Mouse (Mus musculus): ENCODE measurements around the gene Galnt18. TPM values are rescaled to one million over a fixed set of nuclear protein-coding genes. Genes with fewer than 3 reads are reported as not detected.

Galnt18 gene
- polyA plus RNA-seq, 1 experiment from 2014 or later, result 7.8 TPM

- peaks cover 11% of the 10 kb centered on the region; the same call in 1 of the 2 replicates for H3K27me3 ChIP-seq (replicated peaks; ENCODE audit: control insufficient read depth, insufficient read depth, low read length)
- no peaks in the 10 kb centered on the region for H3K4me1 ChIP-seq (replicated peaks; ENCODE audit: control insufficient read depth, insufficient read depth, low read length)
- no peaks in the 10 kb centered on the region for H3K36me3 ChIP-seq (ENCODE audit: control insufficient read depth, insufficient read depth)
- ATAC-seq, result no peak
- peak overlapping the region; percentile 46 for H3K4me3 ChIP-seq (ENCODE audit: low read depth, low read length)
- H3K9me3 ChIP-seq (ENCODE audit: control insufficient read depth), result no peaks in the 10 kb centered on the region
- H3K9ac ChIP-seq (ENCODE audit: low read depth, low read length), result peak overlapping the region; percentile 40
- H3K27ac ChIP-seq (ENCODE audit: low read depth, low read length), result no peak overlapping the region
- H3K4me2 ChIP-seq (replicated peaks; ENCODE audit: low read depth), result peak overlapping the region; percentile 82
- no peak for TF ChIP-seq CTCF (IDR thresholded peaks at IDR 0.05; ENCODE audit: low read depth)
- 14% methylated on average over 27 of the region's 27 CpGs for WGBS
These were observed 831 bp downstream of the Galnt18 start for GRCm38 (mm10) chr7:111778789-111779503.

- no peaks in the 10 kb centered on the region for H3K36me3 ChIP-seq (ENCODE audit: control insufficient read depth, insufficient read depth)
- H3K27me3 ChIP-seq (replicated peaks; ENCODE audit: control insufficient read depth, insufficient read depth, low read length), result peaks cover 11% of the 10 kb centered on the region; the same call in 1 of the 2 replicates
- TF ChIP-seq CTCF (IDR thresholded peaks at IDR 0.05; ENCODE audit: low read depth), result no peak
- no peak overlapping the region for H3K9ac ChIP-seq (ENCODE audit: low read depth, low read length)
- H3K4me2 ChIP-seq (replicated peaks; ENCODE audit: low read depth), result peak overlapping the region; percentile 82
- no peak for ATAC-seq
- whole genome bisulfite sequencing, result 79% methylated on average over 7 of the region's 7 CpGs
- no peak overlapping the region for H3K27ac ChIP-seq (ENCODE audit: low read depth, low read length)
- H3K4me1 ChIP-seq (replicated peaks; ENCODE audit: control insufficient read depth, insufficient read depth, low read length), result no peaks in the 10 kb centered on the region
- no peaks in the 10 kb centered on the region for H3K9me3 ChIP-seq (ENCODE audit: control insufficient read depth)
- peak overlapping the region; percentile 46 for H3K4me3 ChIP-seq (ENCODE audit: low read depth, low read length)
These were observed 1.6 kb downstream of the Galnt18 start for GRCm38 (mm10) chr7:111778212-111778611.

- peaks cover 9% of the 10 kb centered on the region; the same call in 1 of the 2 replicates for H3K27me3 ChIP-seq (replicated peaks; ENCODE audit: control insufficient read depth, insufficient read depth, low read length)
- peak overlapping the region; percentile 82; the same call in 1 of the 2 replicates for H3K4me2 ChIP-seq (replicated peaks; ENCODE audit: low read depth)
- ATAC-seq, result no peak
- H3K27ac ChIP-seq (ENCODE audit: low read depth, low read length), result no peak overlapping the region
- TF ChIP-seq CTCF (IDR thresholded peaks at IDR 0.05; ENCODE audit: low read depth), result no peak
- no peak overlapping the region for H3K4me3 ChIP-seq (ENCODE audit: low read depth, low read length)
- H3K4me1 ChIP-seq (replicated peaks; ENCODE audit: control insufficient read depth, insufficient read depth, low read length), result no peaks in the 10 kb centered on the region
- H3K9ac ChIP-seq (ENCODE audit: low read depth, low read length), result no peak overlapping the region
- H3K9me3 ChIP-seq (ENCODE audit: control insufficient read depth), result no peaks in the 10 kb centered on the region
- no peaks in the 10 kb centered on the region for H3K36me3 ChIP-seq (ENCODE audit: control insufficient read depth, insufficient read depth)
- 77% methylated on average over 2 of the region's 2 CpGs for WGBS
These were observed 2.6 kb downstream of the Galnt18 start for GRCm38 (mm10) chr7:111777186-111777585.

GRCm38 (mm10) chr7:111776160-111776559 is 3.6 kb downstream of the Galnt18 start:
- peaks cover 9% of the 10 kb centered on the region; the same call in 1 of the 2 replicates for H3K27me3 ChIP-seq (replicated peaks; ENCODE audit: control insufficient read depth, insufficient read depth, low read length)
- no peak overlapping the region for H3K27ac ChIP-seq (ENCODE audit: low read depth, low read length)
- no peaks in the 10 kb centered on the region for H3K4me1 ChIP-seq (replicated peaks; ENCODE audit: control insufficient read depth, insufficient read depth, low read length)
- H3K36me3 ChIP-seq (ENCODE audit: control insufficient read depth, insufficient read depth), result no peaks in the 10 kb centered on the region
- no peak for ATAC-seq
- no peak for TF ChIP-seq CTCF (IDR thresholded peaks at IDR 0.05; ENCODE audit: low read depth)
- 53% methylated on average over 7 of the region's 7 CpGs for WGBS
- H3K4me3 ChIP-seq (ENCODE audit: low read depth, low read length), result no peak overlapping the region
- H3K9ac ChIP-seq (ENCODE audit: low read depth, low read length), result no peak overlapping the region
- no peaks in the 10 kb centered on the region for H3K9me3 ChIP-seq (ENCODE audit: control insufficient read depth)
- 0 out of 2 replicates have a peak overlapping the region, but pooled peaks have one; percentile 10 for H3K4me2 ChIP-seq (replicated peaks; ENCODE audit: low read depth)

GRCm38 (mm10) chr7:111772398-111772797 is 7.4 kb downstream of the Galnt18 start:
- Histone ChIP-seq H3K36me3 (ENCODE audit: control insufficient read depth, insufficient read depth) (no peaks in the 10 kb centered on the region), H3K9me3 (ENCODE audit: control insufficient read depth) (no peaks in the 10 kb centered on the region), H3K4me2 (replicated peaks; ENCODE audit: low read depth) (no peak overlapping the region), H3K4me3 (ENCODE audit: low read depth, low read length) (no peak overlapping the region), H3K27me3 (replicated peaks; ENCODE audit: control insufficient read depth, insufficient read depth, low read length) (no peaks in the 10 kb centered on the region), H3K9ac (ENCODE audit: low read depth, low read length) (no peak overlapping the region), H3K4me1 (replicated peaks; ENCODE audit: control insufficient read depth, insufficient read depth, low read length) (no peaks in the 10 kb centered on the region), H3K27ac (ENCODE audit: low read depth, low read length) (no peak overlapping the region)
- ATAC-seq, result no peak
- WGBS, result 85% methylated on average over 2 of the region's 2 CpGs
- no peak for TF ChIP-seq CTCF (IDR thresholded peaks at IDR 0.05; ENCODE audit: low read depth)

- no peak overlapping the region for H3K9ac ChIP-seq (ENCODE audit: low read depth, low read length)
- no peaks in the 10 kb centered on the region for H3K4me1 ChIP-seq (replicated peaks; ENCODE audit: control insufficient read depth, insufficient read depth, low read length)
- no peak overlapping the region for H3K27ac ChIP-seq (ENCODE audit: low read depth, low read length)
- H3K4me3 ChIP-seq (ENCODE audit: low read depth, low read length), result no peak overlapping the region
- no peak for ATAC-seq
- no peaks in the 10 kb centered on the region for H3K27me3 ChIP-seq (replicated peaks; ENCODE audit: control insufficient read depth, insufficient read depth, low read length)
- 53% methylated on average over 8 of the region's 8 CpGs for WGBS
- no peak overlapping the region for H3K4me2 ChIP-seq (replicated peaks; ENCODE audit: low read depth)
- no peaks in the 10 kb centered on the region for H3K9me3 ChIP-seq (ENCODE audit: control insufficient read depth)
- TF ChIP-seq CTCF (IDR thresholded peaks at IDR 0.05; ENCODE audit: low read depth), result no peak
- no peaks in the 10 kb centered on the region for H3K36me3 ChIP-seq (ENCODE audit: control insufficient read depth, insufficient read depth)
These were observed 8.5 kb downstream of the Galnt18 start for GRCm38 (mm10) chr7:111771251-111771801.

Measured in intestine, postnatal 0 days (tissue).